Mouse (Mus musculus) embryonic fibroblast, embryonic 13.5 days (primary cell): ENCODE measurements around the gene Lrrfip1.

Experiments
- CTCF ChIP-seq: IDR thresholded peaks from 2 replicates; pipeline ENCODE4 v1.5.1; 2011; ENCODE audit warnings: mild to moderate bottlenecking, control low read depth, low read length, moderate library complexity, borderline replicate concordance; ENCODE audit not compliant: insufficient read depth
- POLR2A ChIP-seq: IDR thresholded peaks from 2 replicates; pipeline ENCODE4 v1.6.1; 2011; ENCODE audit warnings: low read depth, mild to moderate bottlenecking, control low read depth, low read length, moderate library complexity

DNA sequence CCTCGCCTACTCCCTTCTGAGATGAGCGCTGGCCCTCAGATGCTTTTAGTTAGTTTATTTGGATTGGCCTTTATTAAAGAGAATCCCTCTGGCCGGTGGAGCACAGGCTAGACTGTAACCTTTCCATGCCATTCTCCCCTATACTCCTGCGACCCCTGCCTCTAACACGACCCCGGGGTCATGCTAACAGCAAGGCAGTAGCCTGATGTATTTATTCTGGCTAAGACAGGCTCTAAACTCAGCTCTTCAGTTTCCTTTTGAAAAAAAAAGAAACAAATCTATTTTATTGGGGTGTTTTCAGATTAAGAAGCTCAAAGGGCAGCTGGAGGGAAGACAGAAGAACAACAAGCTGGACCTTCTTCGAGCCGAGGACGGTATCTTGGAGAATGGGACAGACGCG is 123.6 kb downstream of the Lrrfip1 start:
- TF ChIP-seq CTCF: no peak
- no peak for TF ChIP-seq POLR2A
